Comparison of ENCODE assay signal across 12 mouse cellular contexts in the genomic region with DNA sequence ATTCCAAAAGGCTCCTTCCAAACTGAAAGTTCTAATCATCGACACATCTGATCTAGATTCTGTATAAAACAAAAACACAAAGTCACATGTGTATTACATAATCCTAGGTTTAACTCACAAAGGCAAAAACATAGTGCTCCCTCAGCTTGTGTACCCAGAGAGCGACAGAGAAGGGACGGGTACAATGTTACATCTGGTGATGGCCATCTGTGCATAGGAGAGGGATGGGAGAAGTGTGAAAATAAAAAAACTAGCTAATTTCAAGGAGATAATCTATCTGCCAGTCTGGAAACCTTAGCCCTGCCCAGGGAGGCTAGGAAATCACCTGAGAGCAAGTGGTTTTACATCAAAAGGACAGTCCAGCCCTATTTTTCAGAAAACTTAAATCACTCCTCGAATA.
"Had no signal": no experiment of that assay in that cellular context is flagged by ENCODE, and none has a peak within 500 bp of the region (broad histone marks: within the 10 kb centered on the region; RNA-seq: fewer than 3 reads in every experiment).

No protein-coding gene starts in this region.

- DNase-seq: kidney, adult 8-10 months; kidney, postnatal 36 days; left cerebral cortex, postnatal 4 days; lung, adult 18-20 months; right cerebral cortex, postnatal 4 days; spleen, adult 18-20 months; thymus, postnatal 4 days had no signal

- H3K4me1 ChIP-seq: midbrain, embryonic 12.5 days had no signal

- H3K9ac ChIP-seq: limb, embryonic 13.5 days; liver, embryonic 14.5 days; midbrain, embryonic 12.5 days; stomach, embryonic 15.5 days had no signal

- H3K4me3 ChIP-seq: limb, embryonic 13.5 days; midbrain, embryonic 12.5 days; stomach, embryonic 15.5 days had no signal

- H3K27me3 ChIP-seq: limb, embryonic 13.5 days; stomach, embryonic 15.5 days had no signal

- ATAC-seq: intestine, postnatal 0 days had no signal

- H3K27ac ChIP-seq: limb, embryonic 13.5 days; liver, embryonic 14.5 days; midbrain, embryonic 12.5 days; stomach, embryonic 15.5 days had no signal

- H3K9me3 ChIP-seq: limb, embryonic 13.5 days; midbrain, embryonic 12.5 days; stomach, embryonic 15.5 days had no signal

- H3K4me2 ChIP-seq: limb, embryonic 13.5 days; midbrain, embryonic 12.5 days; stomach, embryonic 15.5 days had no signal

- H3K36me3 ChIP-seq: limb, embryonic 13.5 days; midbrain, embryonic 12.5 days; stomach, embryonic 15.5 days had no signal
